Mouse (Mus musculus): ENCODE measurements around the gene Miip. TPM values are rescaled to one million over a fixed set of nuclear protein-coding genes. Genes with fewer than 3 reads are reported as not detected.
"Not testable (repeated sequence)": the region's sequence is repeated elsewhere in the genome, so short reads cannot be mapped to it uniquely, and the experiment has no call there.

Gene Miip
- total and polyA plus RNA-seq, 3 experiments = 13.9 to 104 (median 16.5) TPM

DNA sequence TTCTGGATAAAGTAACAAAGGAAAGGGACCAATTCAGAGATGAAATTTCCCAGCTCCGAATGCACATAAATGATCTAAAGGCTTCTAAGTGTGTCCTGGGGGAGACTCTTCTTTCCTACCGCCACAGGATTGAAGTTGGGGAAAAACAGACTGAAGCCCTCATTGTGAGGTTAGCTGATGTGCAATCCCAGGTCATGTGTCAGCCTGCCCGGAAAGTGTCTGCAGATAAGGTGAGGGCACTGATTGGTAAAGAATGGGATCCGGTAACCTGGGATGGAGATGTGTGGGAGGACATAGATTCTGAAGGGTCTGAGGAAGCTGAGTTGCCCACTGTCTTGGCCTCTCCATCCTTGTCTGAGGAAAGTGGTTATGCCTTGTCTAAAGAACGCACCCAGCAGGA lies 622 bp upstream of the Miip start:
- DNase-seq = no peak

DNA sequence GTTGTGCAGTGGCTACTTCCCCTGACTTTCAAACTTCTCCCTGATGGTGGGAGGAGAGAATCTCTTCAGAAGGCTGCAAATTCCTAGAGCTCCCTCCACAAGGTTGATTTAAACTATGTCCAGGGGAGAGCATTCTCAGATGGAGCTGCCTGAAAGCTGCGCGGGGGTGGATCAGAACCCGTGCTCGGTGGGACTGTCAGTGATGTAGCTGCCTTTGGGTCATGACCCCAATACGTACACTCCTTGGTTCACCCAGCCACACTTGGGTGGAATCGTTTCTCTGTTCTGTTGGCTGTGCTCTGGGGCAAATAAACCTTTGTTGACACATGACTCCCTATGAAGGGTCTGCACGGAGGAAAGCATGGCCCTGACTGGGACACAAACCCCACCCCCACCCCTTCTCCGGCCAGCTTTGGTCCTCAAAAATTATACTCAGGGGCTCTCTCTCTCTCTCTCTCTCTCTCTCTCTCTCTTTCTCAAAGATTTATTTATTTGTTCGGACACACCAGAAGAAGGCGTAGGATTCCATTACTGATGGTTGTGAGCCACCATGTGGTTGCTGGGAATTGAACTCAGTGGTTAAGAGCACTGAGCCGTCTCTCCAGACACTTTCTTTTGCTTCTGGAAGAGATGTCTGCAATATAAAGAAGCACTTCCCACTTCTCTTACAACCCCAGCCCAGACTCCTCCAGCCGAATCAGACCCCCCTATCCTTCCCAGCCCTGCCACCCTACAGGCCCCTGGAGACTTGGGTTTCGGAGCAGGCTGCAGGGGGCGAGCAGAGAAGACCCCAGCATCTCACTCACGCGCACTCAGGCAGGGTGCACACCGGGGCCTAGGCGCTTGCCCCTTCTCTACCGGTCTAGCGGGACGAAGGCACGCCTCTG lies 810 bp downstream of the Miip start:
- no peak for DNase-seq

DNA sequence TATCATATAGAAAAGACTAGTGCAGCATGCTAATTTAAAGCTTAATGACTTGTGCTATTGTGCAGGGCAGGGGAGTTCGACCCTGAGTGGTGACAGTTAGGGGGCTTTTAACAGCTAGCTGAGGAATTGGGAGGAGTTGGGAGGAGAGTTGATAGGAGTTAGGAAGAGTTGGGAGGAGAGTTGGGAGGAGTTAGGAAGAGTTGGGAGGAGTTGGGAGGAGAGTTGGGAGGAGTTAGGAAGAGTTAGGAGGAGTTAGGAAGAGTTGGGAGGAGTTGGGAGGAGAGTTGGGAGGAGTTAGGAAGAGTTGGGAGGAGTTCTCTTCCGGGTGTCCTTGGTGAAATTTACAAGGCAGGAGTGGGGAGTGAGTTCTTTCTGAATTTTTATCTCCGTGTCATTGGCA lies 1.8 kb downstream of the Miip start:
- not testable (repeated sequence) for DNase-seq

DNA sequence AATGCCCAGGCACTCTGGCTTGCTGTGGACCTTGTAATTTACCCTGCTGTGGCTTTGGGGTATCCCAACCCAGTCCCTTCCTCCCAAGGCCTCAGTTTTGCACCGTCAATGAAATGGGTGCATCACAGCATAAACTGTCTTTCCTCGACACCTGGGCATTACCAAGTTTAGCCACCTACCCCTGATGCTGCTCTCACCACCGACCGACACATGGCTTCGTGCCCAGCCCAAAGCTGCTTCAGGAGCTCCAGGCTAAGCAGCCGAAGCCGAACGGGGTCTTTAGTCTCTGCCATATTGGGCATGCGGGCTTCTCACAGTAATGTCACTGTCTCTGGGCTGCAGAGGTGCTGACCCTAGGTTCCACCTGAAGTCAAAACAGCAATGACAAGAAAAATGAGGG lies 2.6 kb downstream of the Miip start:
- no peak for DNase-seq

DNA sequence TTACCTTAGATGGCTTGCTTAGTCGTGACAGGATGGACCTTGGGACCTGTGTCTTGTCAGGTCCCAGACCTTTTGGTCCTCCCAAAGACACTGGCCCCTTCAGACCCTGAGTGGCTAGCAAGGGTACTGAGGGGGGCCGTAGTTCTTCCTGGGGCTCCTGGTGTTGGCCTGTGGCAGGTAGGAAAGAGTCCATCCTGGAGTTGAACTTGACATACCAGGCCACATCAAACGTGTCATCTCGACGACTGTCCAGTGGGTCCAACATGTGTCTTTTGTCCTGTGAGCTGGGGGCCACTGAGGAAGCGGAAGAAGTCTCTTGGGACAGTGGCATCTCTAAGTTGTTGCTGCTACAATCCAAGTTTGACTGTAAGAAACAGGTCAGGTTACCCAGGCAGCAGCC lies 3.0 kb downstream of the Miip start:
- DNase-seq = no peak

DNA sequence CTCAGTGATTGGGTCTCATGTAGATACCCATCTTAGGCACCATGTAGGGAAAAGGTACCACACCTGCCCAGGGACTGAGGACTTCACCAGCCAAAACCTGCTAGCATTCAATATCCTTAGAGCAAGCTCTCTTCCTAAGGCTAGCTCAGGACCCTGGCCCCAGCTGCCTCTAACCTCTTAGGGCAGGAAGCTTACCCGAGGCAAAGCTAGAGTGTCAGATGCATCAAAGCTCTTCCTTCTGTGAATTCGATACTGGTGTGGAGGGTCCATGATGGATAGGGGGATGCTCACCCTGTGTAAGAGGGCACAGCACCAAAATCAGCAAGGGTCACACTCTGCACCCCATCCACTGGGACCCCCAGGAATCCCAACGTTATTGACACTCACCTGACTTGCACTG lies 6.6 kb downstream of the Miip start:
- DNase-seq = no peak

DNA sequence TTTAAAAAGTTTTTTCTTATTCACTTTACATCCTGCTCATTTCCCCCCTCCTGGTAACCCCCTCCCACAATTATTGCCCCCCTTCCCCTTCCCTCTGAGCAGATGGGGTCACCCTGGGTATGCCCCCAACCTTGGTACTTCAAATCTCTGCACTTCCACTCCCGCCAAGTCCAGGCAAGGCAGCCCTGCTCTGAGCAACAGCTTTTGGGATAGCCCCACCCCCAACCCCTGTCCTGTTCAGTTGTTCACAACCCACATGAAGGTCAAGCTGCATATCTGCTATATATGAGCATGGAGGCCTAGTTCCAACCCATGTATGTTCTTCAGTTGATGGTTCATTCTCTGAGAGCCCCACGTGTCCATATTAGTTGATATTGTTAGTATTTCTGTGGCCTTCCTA lies 17.8 kb downstream of the Miip start:
- no peak for DNase-seq

DNA sequence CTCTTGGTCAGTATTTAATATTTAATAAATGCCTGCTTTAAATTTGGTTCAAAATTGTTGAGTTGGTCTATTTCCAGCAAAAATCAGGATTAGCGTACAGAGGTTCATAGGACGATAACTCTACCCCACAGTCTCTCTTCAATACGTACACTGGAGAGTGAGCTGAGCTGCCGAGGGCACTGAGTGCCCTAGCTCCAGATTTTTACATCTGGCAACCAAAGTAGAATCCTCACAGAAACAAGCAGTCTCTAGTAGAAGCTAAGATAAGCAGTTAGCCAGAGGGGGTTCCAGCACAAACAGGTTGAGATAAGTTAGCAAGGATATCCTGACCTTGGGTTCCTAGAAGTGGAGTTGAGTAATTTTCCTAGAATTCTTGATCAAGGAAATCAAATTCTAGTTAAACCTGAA lies 20.0 kb downstream of the Miip start:
- DNase-seq = no peak

DNA sequence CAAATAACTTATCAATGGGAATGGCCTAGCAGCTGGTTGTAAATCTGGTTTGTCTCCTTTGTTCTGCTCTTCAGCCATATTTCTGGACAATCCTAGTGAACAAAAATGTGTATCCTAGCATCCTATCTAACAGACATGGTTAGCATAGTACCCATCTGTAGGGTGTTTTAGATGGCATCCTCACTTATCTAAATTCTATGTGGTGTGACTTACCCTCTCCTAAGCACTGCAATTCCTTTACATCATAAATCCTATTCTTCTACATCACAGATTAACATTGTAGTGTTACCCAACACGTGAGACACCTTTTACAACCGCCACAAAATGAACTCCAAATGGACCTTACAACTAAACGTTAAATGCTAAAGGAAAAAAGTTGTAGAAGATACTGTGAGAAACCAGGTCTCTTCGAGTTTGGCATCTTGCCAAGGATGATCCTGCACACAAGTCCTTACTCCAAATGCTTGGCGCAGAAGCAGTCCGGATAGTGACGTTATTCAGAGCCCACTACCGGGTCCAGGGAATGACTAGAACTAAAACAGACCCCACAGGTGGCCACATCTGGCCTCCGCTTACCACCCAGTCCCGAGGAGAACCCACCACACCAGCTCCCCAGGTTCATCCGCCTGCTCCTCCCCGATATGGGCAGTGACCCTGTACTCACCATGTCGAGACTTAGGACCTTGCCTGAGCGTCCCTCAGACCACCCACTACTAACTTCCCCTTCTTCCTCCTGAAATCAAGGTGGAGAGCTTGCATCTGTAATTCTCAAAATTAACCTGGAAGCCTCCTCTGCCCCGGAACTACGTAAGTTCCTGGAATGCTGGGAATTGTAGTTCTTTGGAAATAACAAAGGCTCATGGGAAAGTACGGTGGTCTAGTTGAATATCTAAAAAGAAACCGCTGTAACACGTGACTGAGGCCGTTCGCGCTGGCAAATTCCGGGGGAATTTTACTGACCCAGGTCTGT lies 20.7 kb downstream of the Miip start, which contains the start of gene Zfp933:
TSS of gene Zfp933 (minus strand) at position 753 of the 970 bp plus-strand sequence.
- peak; percentile 83 for DNase-seq

DNA sequence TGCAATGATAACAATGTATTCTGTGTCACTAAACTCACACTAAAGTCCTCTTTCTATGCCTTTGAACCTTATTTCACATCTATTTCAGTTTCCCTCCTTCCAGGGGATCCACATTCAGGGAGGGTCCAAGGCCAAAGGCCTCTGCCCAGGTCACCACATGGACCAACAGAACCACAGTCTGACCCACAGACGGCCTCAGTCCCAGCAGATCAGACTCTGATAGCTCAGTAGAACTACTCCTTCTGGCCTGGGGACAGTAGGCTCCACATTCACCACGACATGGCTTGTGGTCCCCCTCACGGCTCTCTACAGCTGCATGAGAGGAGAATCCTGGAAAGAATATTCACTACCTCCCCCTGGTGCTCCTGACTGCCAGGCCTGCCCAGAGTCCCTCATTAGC lies 25.7 kb downstream of the Miip start:
- DNase-seq = no peak

DNA sequence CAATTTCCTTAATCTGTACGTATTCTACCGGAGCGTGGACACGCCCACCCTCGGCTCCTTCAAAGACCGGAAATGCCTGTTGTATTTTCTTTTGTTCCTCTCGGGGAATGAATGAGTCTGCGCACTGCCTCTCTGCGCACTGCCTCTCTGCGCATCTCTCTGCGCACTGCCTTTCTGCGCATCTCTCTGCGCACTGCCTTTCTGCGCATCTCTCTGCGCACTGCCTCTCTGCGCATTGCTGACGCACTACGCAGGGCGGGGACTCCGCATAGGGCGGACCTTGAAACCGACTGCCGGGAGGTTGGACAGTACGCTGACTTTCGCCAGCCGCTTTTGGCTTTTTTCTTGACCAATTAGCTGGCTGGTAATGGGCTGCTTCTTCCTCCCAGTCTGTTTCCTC lies 29.3 kb downstream of the Miip start:
- DNase-seq = peak; percentile 55

DNA sequence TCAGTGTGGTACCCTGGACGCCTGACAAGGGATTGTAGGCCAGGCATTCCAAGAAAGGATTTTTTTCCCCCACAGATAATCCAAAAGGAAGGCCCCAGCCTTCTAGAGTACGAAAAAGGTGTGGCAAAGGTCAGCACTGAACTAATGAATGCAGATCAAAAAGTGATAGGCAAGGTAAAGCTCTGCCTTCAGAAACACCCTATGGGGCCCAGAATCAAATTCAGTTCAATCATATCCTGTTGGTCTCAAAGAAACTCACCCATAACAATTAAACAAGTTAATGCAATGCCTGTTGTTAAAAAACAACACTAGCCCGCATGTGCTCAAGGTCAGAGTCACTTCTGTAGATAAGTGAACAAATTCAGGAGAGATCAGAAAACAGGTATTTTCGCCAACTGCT lies 44.2 kb downstream of the Miip start:
- DNase-seq = no peak

DNA sequence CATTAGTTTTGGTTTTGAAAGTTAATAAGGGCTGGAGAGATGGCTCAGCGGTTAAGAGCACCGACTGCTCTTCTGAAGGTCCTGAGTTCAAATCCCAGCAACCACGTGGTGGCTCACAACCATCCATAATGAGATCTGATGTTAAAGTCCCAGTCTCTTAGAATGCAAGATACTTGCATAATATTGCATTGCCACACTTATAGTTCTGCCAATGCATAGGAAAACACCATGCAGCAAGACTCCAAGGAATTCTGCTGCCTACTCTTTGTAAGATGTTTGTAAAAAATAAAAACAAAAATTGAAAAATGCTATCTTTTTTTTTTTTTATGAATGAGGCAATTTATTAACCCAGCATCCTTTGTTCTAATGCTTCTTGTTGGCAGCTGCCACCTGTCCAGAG lies 47.2 kb downstream of the Miip start:
- not testable (repeated sequence) for DNase-seq

DNA sequence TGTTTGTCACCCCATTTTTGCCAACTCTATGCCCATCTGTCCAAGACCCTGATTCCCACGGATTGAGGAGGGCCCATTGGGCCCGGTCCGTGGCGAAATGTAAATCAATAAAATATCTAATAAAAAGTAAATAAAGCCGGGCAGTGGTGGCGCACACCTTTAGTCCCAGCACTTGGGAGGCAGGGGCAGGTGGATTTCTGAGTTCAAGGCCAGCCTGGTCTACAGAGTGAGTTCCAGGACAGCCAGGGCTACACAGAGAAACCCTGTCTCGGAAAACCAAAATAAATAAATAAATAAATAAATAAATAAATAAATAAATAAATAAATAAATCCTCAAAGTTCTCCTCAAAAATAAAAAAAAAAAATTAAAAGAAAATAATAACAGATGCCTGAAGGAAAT lies 49.0 kb downstream of the Miip start:
- DNase-seq = not testable (repeated sequence)

DNA sequence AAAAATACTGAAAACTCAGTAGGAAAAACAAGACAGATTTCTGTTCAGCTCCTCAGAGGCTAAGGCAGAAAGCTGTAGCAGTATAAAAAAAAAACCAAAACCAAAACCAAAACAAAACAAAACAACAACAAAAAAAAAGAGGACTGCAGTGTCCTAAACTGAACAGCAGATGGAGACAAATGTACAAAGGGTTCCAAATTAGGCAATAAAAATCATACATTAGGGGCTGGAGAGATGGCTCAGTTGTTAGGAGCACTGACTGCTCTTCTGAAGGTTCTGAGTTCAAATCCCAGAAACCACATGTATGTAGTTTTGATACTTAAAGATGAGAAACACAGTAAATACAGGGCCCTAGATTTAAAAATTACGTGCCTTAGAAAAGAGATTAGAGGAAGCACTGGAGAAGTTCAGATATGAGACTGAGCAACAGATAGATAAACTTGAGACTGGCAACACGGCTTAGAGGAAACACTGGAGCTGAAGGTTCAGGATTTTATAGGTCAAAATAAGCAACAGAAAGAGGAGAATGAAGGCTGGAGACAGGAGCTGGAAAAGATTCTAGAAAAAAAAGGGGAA lies 53.9 kb downstream of the Miip start:
- DNase-seq = no peak

DNA sequence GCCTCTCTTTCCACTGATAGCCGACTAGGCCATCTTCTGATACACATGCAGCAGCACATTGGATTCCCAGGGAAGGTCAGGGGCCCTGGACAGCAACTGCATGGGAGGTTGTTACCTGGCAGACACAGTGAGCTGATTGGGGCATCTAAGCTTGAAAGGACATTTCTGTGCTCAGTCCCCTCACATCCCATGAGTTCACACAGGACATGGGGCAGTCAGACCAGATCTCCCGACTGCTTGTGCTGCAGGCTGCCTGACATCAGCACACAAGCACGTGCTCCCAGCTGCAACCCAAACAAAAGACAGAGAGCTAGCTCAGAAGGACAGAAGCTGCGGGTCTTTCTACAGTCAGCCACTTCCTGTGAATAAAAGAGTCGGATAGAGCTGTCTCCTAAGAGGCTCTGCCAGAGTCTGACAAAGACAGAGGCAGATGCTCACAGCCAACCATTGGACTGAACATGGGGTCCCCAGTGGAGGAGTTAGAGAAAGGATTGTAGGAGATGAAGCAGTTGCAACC lies 55.3 kb downstream of the Miip start:
- DNase-seq = no peak

Other genes with a start within 250 kb of the Miip start
- gene Zfp979, start 226.3 kb downstream of the Miip start, total RNA-seq (2021) = 1 to 10 TPM; 2.3 to 2.8 TPM
- gene Zfp979, start 226.3 kb downstream of the Miip start, polyA plus RNA-seq (2012; rRNA removed) = not detected in 2 replicates
- gene Zfp534, start 166.3 kb downstream of the Miip start, total RNA-seq (2021) = under 1 TPM in 1 of 2 experiments, not detected in 1; 0.23 TPM
- not detected in 2 replicates for gene Zfp534, start 166.3 kb downstream of the Miip start, polyA plus RNA-seq (2012; rRNA removed)
- gene Zfp984, start 59.0 kb downstream of the Miip start, total RNA-seq (2021) = 1 to 10 TPM; 4.2 to 5.9 TPM
- gene Zfp984, start 59.0 kb downstream of the Miip start, polyA plus RNA-seq (2012; rRNA removed) = 0.04 TPM in 1 of 2 replicates, not detected in the other
- gene Zfp933, start 20.4 kb downstream of the Miip start, total RNA-seq (2021) = 10 to 100 TPM; 22.7 to 25.7 TPM
- gene Zfp933, start 20.4 kb downstream of the Miip start, polyA plus RNA-seq (2012; rRNA removed) = 0.75 and 1.2 TPM in 2 replicates
- 10 to 100 TPM in 1 of 2 experiments, 1 to 10 TPM in 1; 7.8 to 11.7 TPM for gene Fv1, start 163 bp upstream of the Miip start, total RNA-seq (2021)
- gene Fv1, start 163 bp upstream of the Miip start, polyA plus RNA-seq (2012; rRNA removed) = 0.50 and 0.75 TPM in 2 replicates
- 100 to 1,000 TPM; 164 to 221 TPM for gene Mfn2, start 35.9 kb upstream of the Miip start, total RNA-seq (2021)
- gene Mfn2, start 35.9 kb upstream of the Miip start, polyA plus RNA-seq (2012; rRNA removed) = 77.6 and 98.7 TPM in 2 replicates
- 10 to 100 TPM; 36.4 to 44.0 TPM for gene Plod1, start 68.0 kb upstream of the Miip start, total RNA-seq (2021)
- 36.1 and 46.5 TPM in 2 replicates for gene Plod1, start 68.0 kb upstream of the Miip start, polyA plus RNA-seq (2012; rRNA removed)
- 10 to 100 TPM; 44.4 TPM for gene 2510039O18Rik, start 72.1 kb upstream of the Miip start, total RNA-seq (2021)
- gene 2510039O18Rik, start 72.1 kb upstream of the Miip start, polyA plus RNA-seq (2012; rRNA removed) = 119 and 120 TPM in 2 replicates
- gene Nppb, start 117.0 kb upstream of the Miip start, total RNA-seq (2021) = 1 to 10 TPM in 1 of 2 experiments, not detected in 1; 9.8 TPM
- gene Nppb, start 117.0 kb upstream of the Miip start, polyA plus RNA-seq (2012; rRNA removed) = not detected in 2 replicates
- not detected for gene Nppa, start 131.9 kb upstream of the Miip start, total RNA-seq (2021)
- not detected in 2 replicates for gene Nppa, start 131.9 kb upstream of the Miip start, polyA plus RNA-seq (2012; rRNA removed)
- gene Clcn6, start 170.0 kb upstream of the Miip start, total RNA-seq (2021) = 10 to 100 TPM; 10.4 to 12.2 TPM
- gene Clcn6, start 170.0 kb upstream of the Miip start, polyA plus RNA-seq (2012; rRNA removed) = 6.5 and 8.6 TPM in 2 replicates
- gene Mthfr, start 170.3 kb upstream of the Miip start, total RNA-seq (2021) = 10 to 100 TPM; 29.2 to 39.3 TPM
- gene Mthfr, start 170.3 kb upstream of the Miip start, polyA plus RNA-seq (2012; rRNA removed) = 30.2 and 38.2 TPM in 2 replicates
- gene Agtrap, start 219.2 kb upstream of the Miip start, total RNA-seq (2021) = 10 to 100 TPM; 75.4 to 97.8 TPM
- 135 and 174 TPM in 2 replicates for gene Agtrap, start 219.2 kb upstream of the Miip start, polyA plus RNA-seq (2012; rRNA removed)